Mouse (Mus musculus) megakaryocyte, embryonic 14.5 days (primary cell): ENCODE results near the gene Dnm2.

Source experiments
- FLI1 ChIP-seq: IDR thresholded peaks from 2 replicates; pipeline ENCODE4 v1.6.1; 2012; ENCODE audit warnings: low read length, inconsistent platforms, mixed read lengths
- GATA1 ChIP-seq: IDR thresholded peaks from 3 replicates; pipeline ENCODE4 v1.6.1; 2012; ENCODE audit warnings: mixed read lengths, low read length, inconsistent platforms, borderline replicate concordance

GRCm38 (mm10) chr9:21417866-21418265 is 6.8 kb upstream of the Dnm2 start:
- TF ChIP-seq GATA1 (no peak), FLI1 (no peak)
